In the genomic region with DNA sequence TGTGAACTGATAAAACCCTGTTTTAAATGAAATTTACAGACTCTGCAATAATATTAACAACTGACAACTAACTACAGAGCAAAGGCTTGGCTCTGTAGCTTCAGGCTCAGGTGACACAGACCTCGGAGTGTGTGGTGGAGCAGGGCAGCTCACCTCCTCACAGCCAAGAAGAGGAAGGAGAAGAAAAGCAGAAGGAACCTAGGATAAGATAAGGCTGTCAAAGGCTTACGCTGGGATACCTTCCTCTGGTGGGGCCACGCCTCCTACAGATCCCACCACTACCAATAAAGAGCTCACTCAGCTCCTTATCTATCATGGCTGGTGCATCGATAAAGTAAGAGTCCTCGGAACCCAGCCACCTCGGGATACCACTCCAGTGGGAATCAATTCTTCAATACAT, we compare ENCODE assay signal across 32 mouse cellular contexts. TPM values are rescaled to one million over a fixed set of nuclear protein-coding genes. Genes with fewer than 3 reads are reported as not detected.
"Had no signal": no experiment of that assay in that cellular context is flagged by ENCODE, and none has a peak within 500 bp of the region (broad histone marks: within the 10 kb centered on the region; RNA-seq: fewer than 3 reads in every experiment).

No protein-coding gene starts in this region.

- H3K27ac ChIP-seq: kidney, postnatal 0 days; left cerebral cortex, adult 2 months; liver, embryonic 13.5 days; macrophage; midbrain, embryonic 12.5 days; midbrain, embryonic 15.5 days; neural tube, embryonic 13.5 days had no signal

- H3K27me3 ChIP-seq: liver, embryonic 13.5 days; midbrain, embryonic 12.5 days; midbrain, embryonic 15.5 days; neural tube, embryonic 13.5 days had no signal

- H3K4me1 ChIP-seq: midbrain, embryonic 12.5 days; midbrain, embryonic 15.5 days; neural tube, embryonic 13.5 days had no signal

- H3K36me3 ChIP-seq: liver, embryonic 13.5 days; midbrain, embryonic 12.5 days; midbrain, embryonic 15.5 days; neural tube, embryonic 13.5 days had no signal

- H3K9me3 ChIP-seq: liver, embryonic 13.5 days; midbrain, embryonic 12.5 days; midbrain, embryonic 15.5 days; neural tube, embryonic 13.5 days had no signal

- H3K4me3 ChIP-seq: left cerebral cortex, adult 2 months; liver, embryonic 13.5 days; midbrain, embryonic 12.5 days; midbrain, embryonic 15.5 days; myocyte; neural tube, embryonic 13.5 days had no signal

- ATAC-seq: lung, postnatal 0 days; midbrain, embryonic 15.5 days had no signal

- H3K4me2 ChIP-seq: liver, embryonic 13.5 days; lung, embryonic 14.5 days; midbrain, embryonic 12.5 days; midbrain, embryonic 15.5 days; neural tube, embryonic 13.5 days had no signal

- H3K9ac ChIP-seq: liver, embryonic 13.5 days; lung, embryonic 14.5 days; midbrain, embryonic 12.5 days; midbrain, embryonic 15.5 days; neural tube, embryonic 13.5 days had no signal

- DNase-seq: kidney, adult 2 months; kidney, postnatal 25 days; layer of hippocampus, postnatal 36 days; liver, embryonic 13.5 days; lung, embryonic 14.5 days; retina, postnatal 1 day; right cerebral cortex, postnatal 25 days; spleen, adult 18-20 months; thymus, adult 18-20 months; thymus, postnatal 14 days; thymus, postnatal 4 days had no signal

RNA-seq across cellular contexts. Expression of a gene that starts 16.5 kb away (rescaled TPM):
- total RNA-seq: layer of hippocampus, postnatal 10 days; layer of hippocampus, postnatal 36 days; left cerebral cortex, adult 2 months; left cerebral cortex, postnatal 10 days; left cerebral cortex, postnatal 36 days; liver, adult 2 months; monocyte, adult 5-6 weeks; neutrophil, adult 5-6 weeks had no signal
- polyA plus RNA-seq: liver, adult 2 months; liver, embryonic 13.5 days; liver, embryonic 16.5 days; lung, embryonic 14.5 days; macrophage; midbrain, embryonic 12.5 days; midbrain, embryonic 15.5 days; myocyte; neural tube, embryonic 13.5 days; testis, adult 2 months had no signal

RNA-seq across cellular contexts. Expression of a gene that starts 35.5 kb away (rescaled TPM):
- total RNA-seq: layer of hippocampus, postnatal 36 days; left cerebral cortex, adult 2 months; left cerebral cortex, postnatal 36 days; monocyte, adult 5-6 weeks; neutrophil, adult 5-6 weeks had no signal
- polyA plus RNA-seq: liver, adult 2 months; macrophage; myocyte had no signal

RNA-seq across cellular contexts. Expression of a gene that starts 38.9 kb away (rescaled TPM):
- total RNA-seq: layer of hippocampus, adult 8-10 months; layer of hippocampus, postnatal 10 days; layer of hippocampus, postnatal 36 days; left cerebral cortex, adult 2 months; left cerebral cortex, postnatal 10 days; left cerebral cortex, postnatal 36 days; liver, adult 2 months; monocyte, adult 5-6 weeks; neutrophil, adult 5-6 weeks had no signal
- polyA plus RNA-seq: kidney, embryonic 14.5 days; limb, embryonic 11.5 days; limb, embryonic 14.5 days; liver, adult 2 months; liver, embryonic 13.5 days; liver, embryonic 16.5 days; lung, embryonic 14.5 days; lung, postnatal 0 days; macrophage; midbrain, embryonic 12.5 days; midbrain, embryonic 15.5 days; myocyte; neural tube, embryonic 13.5 days; stomach, embryonic 16.5 days had no signal
